Mouse (Mus musculus): ENCODE results near the gene Med19.

- TF ChIP-seq CTCF (IDR thresholded peaks at IDR 0.05): no peak
- TF ChIP-seq POLR2A (IDR thresholded peaks at IDR 0.05; ENCODE audit: insufficient read depth, low read depth, low read length): no peak
- no peak for TF ChIP-seq EP300 (IDR thresholded peaks at IDR 0.05; ENCODE audit: insufficient read depth, low read depth, low read length)
Observed at GRCm38 (mm10) chr2:84714422-84714810, 36.2 kb downstream of the Med19 start.
